Mouse (Mus musculus) neural tube, embryonic 12.5 days (tissue): ENCODE data around the gene Macrod2. TPM values are rescaled to one million over a fixed set of nuclear protein-coding genes. Genes with fewer than 3 reads are reported as not detected.

Experiments
- ATAC-seq: fragments of 200-750 bp; cut with Nextera tagmentation; 2 replicates; pipeline ENCODE4 v1.8.0; 2017; ENCODE audit warnings: low read depth, mild to moderate bottlenecking, moderate TSS enrichment, moderate library complexity; ENCODE audit not compliant: low FRiP score
- H3K27ac ChIP-seq: fragments of 300-500 bp; sonication (generic); 2 replicates; pipeline ENCODE4 v1.5.1; 2016
- H3K27me3 ChIP-seq: fragments of 300-500 bp; sonication (generic); replicated peaks from 2 replicates; pipeline ENCODE4 v1.6.1; 2016; ENCODE audit warnings: mild to moderate bottlenecking
- H3K36me3 ChIP-seq: fragments of 300-500 bp; sonication (generic); 2 replicates; pipeline ENCODE4 v1.6.1; 2016; ENCODE audit warnings: mild to moderate bottlenecking
- H3K4me1 ChIP-seq: fragments of 300-500 bp; sonication (generic); 2 replicates; pipeline ENCODE4 v1.6.1; 2016
- H3K4me2 ChIP-seq: fragments of 300-500 bp; sonication (generic); replicated peaks from 2 replicates; pipeline ENCODE4 v1.6.1; 2016; ENCODE audit warnings: mild to moderate bottlenecking
- H3K4me3 ChIP-seq: fragments of 300-500 bp; sonication (generic); 2 replicates; pipeline ENCODE4 v1.5.1; 2016
- H3K9ac ChIP-seq: fragments of 300-500 bp; sonication (generic); 2 replicates; pipeline ENCODE4 v1.6.1; 2016; ENCODE audit warnings: mild to moderate bottlenecking
- H3K9me3 ChIP-seq: fragments of 300-500 bp; sonication (generic); 2 replicates; pipeline ENCODE4 v1.6.1; 2016; ENCODE audit warnings: mild to moderate bottlenecking
- WGBS: fragments of 180-500 bp; shearing (Covaris S2); methylation state at CpG from one replicate; pipeline ENCODE4 v1.1.7; 2016; 5-methylcytosine and 5-hydroxymethylcytosine counted together
- polyA plus RNA-seq: library from polyadenylated mRNA; unstranded; fragments of >200 nt; fragmentation: Nextera tagmentation; extraction: Ambion mirVana; gene quantifications from 2 replicates; pipeline ENCODE4 v1.2.1, GENCODE M21; 2016

Gene Macrod2
- polyA plus RNA-seq, 1 experiment from 2014 or later, result 53.8 TPM

- Histone ChIP-seq H3K4me2 (no peak overlapping the region), H3K27me3 (no peaks in the 10 kb centered on the region), H3K4me3 (no peak overlapping the region), H3K9me3 (no peaks in the 10 kb centered on the region), H3K36me3 (no peaks in the 10 kb centered on the region), H3K27ac (no peak overlapping the region), H3K4me1 (no peaks in the 10 kb centered on the region), H3K9ac (no peak overlapping the region)
- no peak for ATAC-seq
- 74% methylated on average over 3 of the region's 3 CpGs for WGBS
Observed at GRCm38 (mm10) chr2:140830086-140830485, 435.0 kb downstream of the Macrod2 start.

- Histone ChIP-seq H3K36me3 (no peaks in the 10 kb centered on the region), H3K27me3 (no peaks in the 10 kb centered on the region), H3K9me3 (no peaks in the 10 kb centered on the region), H3K4me3 (no peak overlapping the region), H3K9ac (no peak overlapping the region), H3K27ac (no peak overlapping the region), H3K4me2 (no peak overlapping the region), H3K4me1 (no peaks in the 10 kb centered on the region)
- no peak for ATAC-seq
- 16% methylated on average over 2 of the region's 2 CpGs for WGBS
Observed at GRCm38 (mm10) chr2:140839371-140839770, 444.3 kb downstream of the Macrod2 start.

GRCm38 (mm10) chr2:140839880-140840279 is 444.8 kb downstream of the Macrod2 start:
- Histone ChIP-seq H3K4me2 (no peak overlapping the region), H3K9me3 (no peaks in the 10 kb centered on the region), H3K4me1 (no peaks in the 10 kb centered on the region), H3K27me3 (no peaks in the 10 kb centered on the region), H3K4me3 (no peak overlapping the region), H3K27ac (no peak overlapping the region), H3K36me3 (no peaks in the 10 kb centered on the region), H3K9ac (no peak overlapping the region)
- WGBS, result 60% methylated on average over 3 of the region's 3 CpGs
- peak; percentile 44; the same call in 1 of the 2 replicates for ATAC-seq

GRCm38 (mm10) chr2:140844030-140844429 is 448.9 kb downstream of the Macrod2 start:
- no peaks in the 10 kb centered on the region for H3K36me3 ChIP-seq
- ATAC-seq, result no peak
- H3K9ac ChIP-seq, result no peak overlapping the region
- H3K27me3 ChIP-seq, result no peaks in the 10 kb centered on the region
- H3K4me1 ChIP-seq, result no peaks in the 10 kb centered on the region
- WGBS, result 86% methylated on average over 5 of the region's 5 CpGs
- no peaks in the 10 kb centered on the region for H3K9me3 ChIP-seq
- no peak overlapping the region for H3K4me3 ChIP-seq
- no peak overlapping the region for H3K4me2 ChIP-seq
- no peak overlapping the region for H3K27ac ChIP-seq

- no peak overlapping the region for H3K9ac ChIP-seq
- no peaks in the 10 kb centered on the region for H3K27me3 ChIP-seq
- H3K9me3 ChIP-seq, result no peaks in the 10 kb centered on the region
- H3K27ac ChIP-seq, result no peak overlapping the region
- 87% methylated on average over 5 of the region's 5 CpGs for WGBS
- H3K4me3 ChIP-seq, result no peak overlapping the region
- H3K4me1 ChIP-seq, result no peaks in the 10 kb centered on the region
- no peak overlapping the region for H3K4me2 ChIP-seq
- ATAC-seq, result no peak
- H3K36me3 ChIP-seq, result no peaks in the 10 kb centered on the region
Observed at GRCm38 (mm10) chr2:140847817-140848428, 452.8 kb downstream of the Macrod2 start.

- H3K9me3 ChIP-seq, result no peaks in the 10 kb centered on the region
- no peaks in the 10 kb centered on the region for H3K27me3 ChIP-seq
- no peak overlapping the region for H3K9ac ChIP-seq
- no peak overlapping the region for H3K4me3 ChIP-seq
- no peak for ATAC-seq
- no peak overlapping the region for H3K4me2 ChIP-seq
- H3K4me1 ChIP-seq, result no peaks in the 10 kb centered on the region
- H3K36me3 ChIP-seq, result no peaks in the 10 kb centered on the region
- no peak overlapping the region for H3K27ac ChIP-seq
- WGBS, result 81% methylated on average over 9 of the region's 9 CpGs
Observed at GRCm38 (mm10) chr2:140853538-140853937, 458.4 kb downstream of the Macrod2 start.

- Histone ChIP-seq H3K36me3 (no peaks in the 10 kb centered on the region), H3K4me2 (no peak overlapping the region), H3K27ac (no peak overlapping the region), H3K9me3 (no peaks in the 10 kb centered on the region), H3K4me1 (no peaks in the 10 kb centered on the region), H3K27me3 (no peaks in the 10 kb centered on the region), H3K4me3 (no peak overlapping the region), H3K9ac (no peak overlapping the region)
- ATAC-seq, result no peak
- 65% methylated on average over 1 of the region's 1 CpGs for WGBS
Observed at GRCm38 (mm10) chr2:140861356-140861755, 466.2 kb downstream of the Macrod2 start.

- H3K4me2 ChIP-seq, result no peak overlapping the region
- H3K4me3 ChIP-seq, result no peak overlapping the region
- no peaks in the 10 kb centered on the region for H3K9me3 ChIP-seq
- H3K27me3 ChIP-seq, result no peaks in the 10 kb centered on the region
- no peak overlapping the region for H3K27ac ChIP-seq
- no peaks in the 10 kb centered on the region for H3K4me1 ChIP-seq
- no peak for ATAC-seq
- no peaks in the 10 kb centered on the region for H3K36me3 ChIP-seq
- H3K9ac ChIP-seq, result no peak overlapping the region
- 83% methylated on average over 4 of the region's 4 CpGs for WGBS
Observed at GRCm38 (mm10) chr2:140862736-140863135, 467.6 kb downstream of the Macrod2 start.

GRCm38 (mm10) chr2:140865636-140866035 is 470.5 kb downstream of the Macrod2 start:
- Histone ChIP-seq H3K9ac (no peak overlapping the region), H3K4me3 (no peak overlapping the region), H3K4me2 (no peak overlapping the region), H3K36me3 (no peaks in the 10 kb centered on the region), H3K27me3 (no peaks in the 10 kb centered on the region), H3K9me3 (no peaks in the 10 kb centered on the region), H3K27ac (no peak overlapping the region), H3K4me1 (no peaks in the 10 kb centered on the region)
- ATAC-seq, result no peak
- 87% methylated on average over 1 of the region's 1 CpGs for WGBS

- H3K4me2 ChIP-seq, result no peak overlapping the region
- H3K4me3 ChIP-seq, result no peak overlapping the region
- H3K27ac ChIP-seq, result no peak overlapping the region
- no peaks in the 10 kb centered on the region for H3K4me1 ChIP-seq
- H3K27me3 ChIP-seq, result no peaks in the 10 kb centered on the region
- H3K9ac ChIP-seq, result no peak overlapping the region
- no peaks in the 10 kb centered on the region for H3K9me3 ChIP-seq
- 92% methylated on average over 5 of the region's 5 CpGs for WGBS
- no peaks in the 10 kb centered on the region for H3K36me3 ChIP-seq
- ATAC-seq, result no peak
Observed at GRCm38 (mm10) chr2:140867116-140867515, 472.0 kb downstream of the Macrod2 start.

GRCm38 (mm10) chr2:140885176-140885575 is 490.1 kb downstream of the Macrod2 start:
- no peak overlapping the region for H3K4me3 ChIP-seq
- H3K9me3 ChIP-seq, result no peaks in the 10 kb centered on the region
- no peak for ATAC-seq
- H3K27me3 ChIP-seq, result no peaks in the 10 kb centered on the region
- no peak overlapping the region for H3K9ac ChIP-seq
- no peaks in the 10 kb centered on the region for H3K36me3 ChIP-seq
- no peak overlapping the region for H3K4me2 ChIP-seq
- H3K4me1 ChIP-seq, result no peaks in the 10 kb centered on the region
- no peak overlapping the region for H3K27ac ChIP-seq

GRCm38 (mm10) chr2:140890683-140891082 is 495.6 kb downstream of the Macrod2 start:
- H3K36me3 ChIP-seq, result no peaks in the 10 kb centered on the region
- H3K27me3 ChIP-seq, result no peaks in the 10 kb centered on the region
- no peak overlapping the region for H3K4me2 ChIP-seq
- H3K9ac ChIP-seq, result no peak overlapping the region
- ATAC-seq, result no peak
- H3K4me3 ChIP-seq, result no peak overlapping the region
- H3K9me3 ChIP-seq, result no peaks in the 10 kb centered on the region
- H3K4me1 ChIP-seq, result no peaks in the 10 kb centered on the region
- no peak overlapping the region for H3K27ac ChIP-seq

GRCm38 (mm10) chr2:140896396-140897082 is 501.4 kb downstream of the Macrod2 start:
- Histone ChIP-seq H3K9me3 (no peaks in the 10 kb centered on the region), H3K4me2 (no peak overlapping the region), H3K9ac (no peak overlapping the region), H3K36me3 (no peaks in the 10 kb centered on the region), H3K27ac (no peak overlapping the region), H3K4me3 (no peak overlapping the region), H3K4me1 (no peaks in the 10 kb centered on the region), H3K27me3 (no peaks in the 10 kb centered on the region)
- 88% methylated on average over 3 of the region's 3 CpGs for WGBS
- ATAC-seq, result no peak
